8 mouse cellular contexts compared by ENCODE assay signal in genomic region chr8:121947753-121948141, GRCm38 (mm10). TPM values are rescaled to one million over a fixed set of nuclear protein-coding genes. Genes with fewer than 3 reads are reported as not detected.
A peak's percentile ranks its signal among the peaks of the same experiment; 100 is the strongest.
DNase-seq lines count a peak whose midpoint lies in the region; ATAC-seq and TF ChIP-seq lines count a peak whose summit lies in the region.

No protein-coding gene starts in this region.

- peaks cover 38% of the 10 kb centered on the region for H3K4me1 ChIP-seq in heart, embryonic 16.5 days (ENCODE audit: control insufficient read depth, insufficient read depth, low read length)
- H3K4me1 ChIP-seq in liver, postnatal 0 days (ENCODE audit: insufficient read depth) = peaks cover 41% of the 10 kb centered on the region
- H3K4me1 ChIP-seq in neural tube, embryonic 13.5 days (replicated peaks) = peaks cover 43% of the 10 kb centered on the region
- peaks cover 27% of the 10 kb centered on the region for H3K4me1 ChIP-seq in testis, adult 2 months (ENCODE audit: control insufficient read depth, insufficient read depth, low read length)

- H3K27ac ChIP-seq in heart, embryonic 16.5 days (ENCODE audit: low read length) = peak overlapping the region; percentile 79
- peak overlapping the region; percentile 88 for H3K27ac ChIP-seq in liver, postnatal 0 days (ENCODE audit: low read depth)
- peak overlapping the region; percentile 76 for H3K27ac ChIP-seq in neural tube, embryonic 13.5 days (replicated peaks)
- no peak overlapping the region for H3K27ac ChIP-seq in testis, adult 2 months (ENCODE audit: control insufficient read depth, insufficient read depth, low read depth, low read length)

- no peaks in the 10 kb centered on the region for H3K27me3 ChIP-seq in heart, embryonic 16.5 days (ENCODE audit: control insufficient read depth, insufficient read depth, low read length)
- no peaks in the 10 kb centered on the region for H3K27me3 ChIP-seq in liver, postnatal 0 days (ENCODE audit: insufficient read depth, low read length)
- no peaks in the 10 kb centered on the region for H3K27me3 ChIP-seq in neural tube, embryonic 13.5 days
- H3K27me3 ChIP-seq in testis, adult 2 months (ENCODE audit: control insufficient read depth, insufficient read depth, low read length) = no peaks in the 10 kb centered on the region

- peak overlapping the region; percentile 52 for H3K4me3 ChIP-seq in heart, embryonic 16.5 days (ENCODE audit: low read length)
- H3K4me3 ChIP-seq in liver, postnatal 0 days (ENCODE audit: low read depth, low read length) = peak overlapping the region; percentile 57
- H3K4me3 ChIP-seq in neural tube, embryonic 13.5 days = peak overlapping the region; percentile 34
- H3K4me3 ChIP-seq in testis, adult 2 months (ENCODE audit: control insufficient read depth, low read depth, low read length) = peak overlapping the region; percentile 19

- TF ChIP-seq POLR2A in brain, embryonic 14.5 days (IDR thresholded peaks at IDR 0.05; ENCODE audit: borderline replicate concordance, extremely low read depth, insufficient read depth, insufficient read length, poor library complexity, severe bottlenecking) = peak; percentile 35; the same call in 1 of the 2 replicates
- TF ChIP-seq POLR2A in testis, adult 2 months (IDR thresholded peaks at IDR 0.05; ENCODE audit: control insufficient read depth, low read depth, low read length) = no peak

- WGBS in heart, embryonic 16.5 days = under 1% methylated on average over 18 of the region's 18 CpGs
- WGBS in liver, postnatal 0 days (ENCODE audit: insufficient replicate concordance) = under 1% methylated on average over 18 of the region's 18 CpGs
- 1% methylated on average over 18 of the region's 18 CpGs for WGBS in neural tube, embryonic 13.5 days

- H3K36me3 ChIP-seq in heart, embryonic 16.5 days (ENCODE audit: control insufficient read depth, insufficient read depth) = no peaks in the 10 kb centered on the region
- no peaks in the 10 kb centered on the region for H3K36me3 ChIP-seq in liver, postnatal 0 days (replicated peaks; ENCODE audit: insufficient read depth, low read length)
- H3K36me3 ChIP-seq in neural tube, embryonic 13.5 days = peaks cover 3% of the 10 kb centered on the region; the same call in 1 of the 2 replicates
- H3K36me3 ChIP-seq in testis, adult 2 months (ENCODE audit: control insufficient read depth, insufficient read depth, low read length) = no peaks in the 10 kb centered on the region

- DNase-seq in CD4-positive, CD25-positive, alpha-beta regulatory T cell, adult 2 months (ENCODE audit: low read depth, low spot score) = peak; percentile 84
- peak; percentile 96 for DNase-seq in brain, embryonic 14.5 days (ENCODE audit: low read depth)
- DNase-seq in kidney, postnatal 25 days = peak; percentile 96
- peak; percentile 95 for DNase-seq in liver, postnatal 0 days

- peak overlapping the region; percentile 65 for H3K4me2 ChIP-seq in heart, embryonic 16.5 days (ENCODE audit: low read depth, low read length)
- H3K4me2 ChIP-seq in liver, postnatal 0 days (ENCODE audit: low read depth, low read length) = peak overlapping the region; percentile 83
- peak overlapping the region; percentile 63 for H3K4me2 ChIP-seq in neural tube, embryonic 13.5 days

- H3K9me3 ChIP-seq in heart, embryonic 16.5 days (replicated peaks; ENCODE audit: control insufficient read depth, low read length) = no peaks in the 10 kb centered on the region
- H3K9me3 ChIP-seq in liver, postnatal 0 days (ENCODE audit: low read length) = no peaks in the 10 kb centered on the region
- no peaks in the 10 kb centered on the region for H3K9me3 ChIP-seq in neural tube, embryonic 13.5 days

- no peak for TF ChIP-seq EP300 in liver, postnatal 0 days (IDR thresholded peaks at IDR 0.05; ENCODE audit: low read depth)

- peak overlapping the region; percentile 62 for H3K9ac ChIP-seq in heart, embryonic 16.5 days (ENCODE audit: low read length)
- H3K9ac ChIP-seq in liver, postnatal 0 days (replicated peaks) = peak overlapping the region; percentile 73
- H3K9ac ChIP-seq in neural tube, embryonic 13.5 days = peak overlapping the region; percentile 67

- TF ChIP-seq CTCF in brain, embryonic 14.5 days (IDR thresholded peaks at IDR 0.05; ENCODE audit: borderline replicate concordance, extremely low read depth, insufficient read depth, insufficient read length) = no peak
- no peak for TF ChIP-seq CTCF in liver, postnatal 0 days (IDR thresholded peaks at IDR 0.05; ENCODE audit: low read depth)
- no peak for TF ChIP-seq CTCF in testis, adult 2 months (IDR thresholded peaks at IDR 0.05; ENCODE audit: control insufficient read depth, insufficient read depth, insufficient replicate concordance, low read depth, low read length)

- peak; percentile 66 for ATAC-seq in erythroid progenitor cell, adult 5-6 weeks (replicated peaks; ENCODE audit: low FRiP score, poor library complexity, severe bottlenecking)
- ATAC-seq in heart, embryonic 16.5 days (replicated peaks; ENCODE audit: extremely low read depth, insufficient read depth, low FRiP score) = peak; percentile 21; the same call in 1 of the 2 replicates
- peak; percentile 14 for ATAC-seq in liver, postnatal 0 days
- no peak for ATAC-seq in neural tube, embryonic 13.5 days (ENCODE audit: low read depth)

RNA-seq across cellular contexts. Expression of gene Banp, which starts 1.8 kb away (rescaled TPM):
- 114 and 148 TPM in 2 replicates for polyA plus RNA-seq in brain, embryonic 14.5 days (2012; rRNA removed)
- total RNA-seq in erythroid progenitor cell, adult 5-6 weeks (2015; ENCODE audit: low replicate concordance) = 16.3 and 41.1 TPM in 2 replicates
- total RNA-seq in erythroid progenitor cell, adult 5-6 weeks (2017; ENCODE audit: low replicate concordance) = 42.2 and 94.6 TPM in 2 replicates
- polyA plus RNA-seq in heart, embryonic 16.5 days (2015; fragmentation: Nextera tagmentation; extraction: Ambion mirVana) = 31.2 and 33.1 TPM in 2 replicates
- 7.6 and 7.9 TPM in 2 replicates for polyA plus RNA-seq in liver, postnatal 0 days (2015; fragmentation: Nextera tagmentation; extraction: Ambion mirVana)
- polyA plus RNA-seq in neural tube, embryonic 13.5 days (2015; fragmentation: Nextera tagmentation; extraction: Ambion mirVana) = 59.9 and 60.1 TPM in 2 replicates
- polyA plus RNA-seq in testis, adult 2 months (2012; rRNA removed) = 15.6 and 18.6 TPM in 2 replicates

RNA-seq across cellular contexts. Expression of gene Car5a, which starts 3.0 kb away (rescaled TPM):
- polyA plus RNA-seq in brain, embryonic 14.5 days (2012; rRNA removed) = 0.14 and 0.44 TPM in 2 replicates
- total RNA-seq in erythroid progenitor cell, adult 5-6 weeks (2015; ENCODE audit: low replicate concordance) = not detected in 2 replicates
- total RNA-seq in erythroid progenitor cell, adult 5-6 weeks (2017; ENCODE audit: low replicate concordance) = not detected in 2 replicates
- polyA plus RNA-seq in heart, embryonic 16.5 days (2015; fragmentation: Nextera tagmentation; extraction: Ambion mirVana) = not detected in 2 replicates
- 5.9 and 9.6 TPM in 2 replicates for polyA plus RNA-seq in liver, postnatal 0 days (2015; fragmentation: Nextera tagmentation; extraction: Ambion mirVana)
- 0.23 and 0.31 TPM in 2 replicates for polyA plus RNA-seq in neural tube, embryonic 13.5 days (2015; fragmentation: Nextera tagmentation; extraction: Ambion mirVana)
- polyA plus RNA-seq in testis, adult 2 months (2012; rRNA removed) = not detected in 2 replicates

RNA-seq across cellular contexts. Expression of gene Slc7a5, which starts 40.3 kb away (rescaled TPM):
- 98.8 and 113 TPM in 2 replicates for polyA plus RNA-seq in brain, embryonic 14.5 days (2012; rRNA removed)
- 204 and 216 TPM in 2 replicates for total RNA-seq in erythroid progenitor cell, adult 5-6 weeks (2015; ENCODE audit: low replicate concordance)
- total RNA-seq in erythroid progenitor cell, adult 5-6 weeks (2017; ENCODE audit: low replicate concordance) = 167 and 189 TPM in 2 replicates
- 14.4 TPM in 2 replicates for polyA plus RNA-seq in heart, embryonic 16.5 days (2015; fragmentation: Nextera tagmentation; extraction: Ambion mirVana)
- 10.5 and 10.8 TPM in 2 replicates for polyA plus RNA-seq in liver, postnatal 0 days (2015; fragmentation: Nextera tagmentation; extraction: Ambion mirVana)
- polyA plus RNA-seq in neural tube, embryonic 13.5 days (2015; fragmentation: Nextera tagmentation; extraction: Ambion mirVana) = 38.7 and 38.9 TPM in 2 replicates
- 84.9 and 104 TPM in 2 replicates for polyA plus RNA-seq in testis, adult 2 months (2012; rRNA removed)
